Mouse (Mus musculus) small intestine, adult 2 months (tissue): ENCODE measurements around the gene Psg22. TPM values are rescaled to one million over a fixed set of nuclear protein-coding genes. Genes with fewer than 3 reads are reported as not detected.
"Not testable (repeated sequence)": the region's sequence is repeated elsewhere in the genome, so short reads cannot be mapped to it uniquely, and the experiment has no call there.

Experiments
- H3K27ac ChIP-seq: fragments of 200-500 bp; 2 replicates; pipeline ENCODE4 v1.5.1; 2012; ENCODE audit warnings: low read depth, low read length, control low read depth, inconsistent platforms; ENCODE audit not compliant: insufficient read depth
- H3K27me3 ChIP-seq: fragments of 200-500 bp; 2 replicates; pipeline ENCODE4 v1.6.1; 2012; ENCODE audit warnings: mild to moderate bottlenecking, moderate library complexity, low read length, inconsistent platforms; ENCODE audit not compliant: control insufficient read depth, insufficient read depth
- H3K36me3 ChIP-seq: fragments of 200-500 bp; 2 replicates; pipeline ENCODE4 v1.6.1; 2012; ENCODE audit warnings: mild to moderate bottlenecking, low read length, control low read depth, inconsistent platforms; ENCODE audit not compliant: control insufficient read depth, insufficient read depth
- H3K4me1 ChIP-seq: fragments of 200-500 bp; 2 replicates; pipeline ENCODE4 v1.6.1; 2012; ENCODE audit warnings: low read length, inconsistent platforms, mixed read lengths; ENCODE audit not compliant: control insufficient read depth, insufficient read depth, insufficient read length
- H3K4me3 ChIP-seq: fragments of 200-500 bp; 2 replicates; pipeline ENCODE4 v1.5.1; 2012; ENCODE audit warnings: low read depth, mild to moderate bottlenecking, control low read depth, inconsistent platforms, low read length, moderate library complexity
- CTCF ChIP-seq: fragments of 200-500 bp; IDR thresholded peaks from 2 replicates; pipeline ENCODE4 v1.5.1; 2012; ENCODE audit warnings: low read depth, mild to moderate bottlenecking, control low read depth, inconsistent platforms, low read length, moderate library complexity, mixed read lengths; ENCODE audit not compliant: insufficient replicate concordance, insufficient read length; ENCODE audit errors: extremely low read depth
- POLR2A ChIP-seq: fragments of 200-500 bp; IDR thresholded peaks from 2 replicates; pipeline ENCODE4 v1.6.1; 2012; ENCODE audit warnings: low read depth, mild to moderate bottlenecking, control low read depth, inconsistent platforms, low read length, moderate library complexity
- WGBS: fragments of 180-500 bp; shearing (Covaris S2); methylation state at CpG from one replicate; pipeline ENCODE4 v1.1.7; 2018; 5-methylcytosine and 5-hydroxymethylcytosine counted together
- polyA plus RNA-seq: library from polyadenylated mRNA; depleted of rRNA; stranded (reverse); fragments of >200 nt; gene quantifications from 2 replicates; pipeline ENCODE4 v1.2.3, GENCODE M21; 2012

The Psg22 gene
- polyA plus RNA-seq, 1 experiment = 0.05 TPM

DNA sequence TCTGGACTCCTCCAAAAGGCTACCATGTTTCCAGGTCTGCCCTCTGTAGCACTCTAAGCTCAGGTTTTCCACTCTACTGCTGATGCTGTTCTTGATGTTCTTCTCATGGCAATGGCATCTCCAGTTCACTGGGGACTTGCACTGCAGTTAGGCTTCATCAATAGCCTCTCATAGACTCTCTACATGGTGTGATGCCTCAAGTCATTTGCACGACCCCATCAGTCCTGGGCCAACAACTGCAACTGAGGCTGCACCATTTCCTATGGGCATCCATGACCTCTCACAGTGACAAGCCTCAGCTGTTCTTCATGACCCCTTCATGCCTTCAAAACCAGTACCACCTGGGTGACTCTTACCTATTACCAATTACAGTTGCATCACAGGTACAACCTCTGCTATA is 10.5 kb downstream of the Psg22 start:
- TF ChIP-seq POLR2A = no peak
- TF ChIP-seq CTCF = no peak
- no peak overlapping the region for H3K4me3 ChIP-seq
- H3K4me1 ChIP-seq = peaks cover 2% of the 10 kb centered on the region; the same call in 1 of the 2 replicates
- H3K27ac ChIP-seq = no peak overlapping the region
- 76% methylated on average over 1 of the region's 1 CpGs for WGBS
- H3K27me3 ChIP-seq = no peaks in the 10 kb centered on the region
- H3K36me3 ChIP-seq = no peaks in the 10 kb centered on the region

GRCm38 (mm10) chr7:18733111-18733510 is 15.2 kb downstream of the Psg22 start:
- Histone ChIP-seq H3K27ac (no peak overlapping the region; the same call in 1 of the 2 replicates), H3K36me3 (no peaks in the 10 kb centered on the region), H3K4me1 (peaks cover 3% of the 10 kb centered on the region; the same call in 1 of the 2 replicates), H3K27me3 (no peaks in the 10 kb centered on the region), H3K4me3 (no peak overlapping the region)
- TF ChIP-seq CTCF (no peak), POLR2A (no peak)

DNA sequence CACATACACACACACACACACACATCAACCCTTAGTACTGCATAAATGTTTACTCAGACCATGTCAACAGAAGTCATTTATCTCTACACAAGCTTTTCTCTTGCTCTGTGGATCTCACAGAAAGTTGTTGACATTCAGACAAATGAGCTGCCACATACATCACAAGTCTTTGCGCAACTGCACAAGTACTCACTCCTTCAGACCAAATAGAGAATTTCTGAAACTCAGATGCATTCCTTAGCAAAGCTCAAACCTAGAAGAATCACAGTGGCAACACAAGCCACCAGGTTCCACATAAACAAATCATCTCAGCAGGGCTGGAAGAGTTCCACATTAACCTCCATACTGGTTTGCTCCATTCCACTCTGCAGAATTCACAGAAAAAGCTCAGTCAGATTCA is 16.6 kb downstream of the Psg22 start:
- Histone ChIP-seq H3K27me3 (no peaks in the 10 kb centered on the region), H3K4me3 (no peak overlapping the region), H3K4me1 (peaks cover 3% of the 10 kb centered on the region; the same call in 1 of the 2 replicates), H3K27ac (no peak overlapping the region), H3K36me3 (no peaks in the 10 kb centered on the region)
- WGBS = 92% methylated on average over 1 of the region's 1 CpGs
- TF ChIP-seq POLR2A (no peak), CTCF (no peak)

- peak overlapping the region; percentile 54 for H3K4me3 ChIP-seq
- H3K27me3 ChIP-seq = no peaks in the 10 kb centered on the region
- TF ChIP-seq POLR2A = no peak
- WGBS = 10% methylated on average over 20 of the region's 20 CpGs
- 0 out of 2 replicates have a peak overlapping the region, but pooled peaks have one; percentile 26 for H3K27ac ChIP-seq
- H3K36me3 ChIP-seq = no peaks in the 10 kb centered on the region
- H3K4me1 ChIP-seq = peaks cover 2% of the 10 kb centered on the region
Measured at GRCm38 (mm10) chr7:18746189-18746860, 28.4 kb downstream of the Psg22 start.

DNA sequence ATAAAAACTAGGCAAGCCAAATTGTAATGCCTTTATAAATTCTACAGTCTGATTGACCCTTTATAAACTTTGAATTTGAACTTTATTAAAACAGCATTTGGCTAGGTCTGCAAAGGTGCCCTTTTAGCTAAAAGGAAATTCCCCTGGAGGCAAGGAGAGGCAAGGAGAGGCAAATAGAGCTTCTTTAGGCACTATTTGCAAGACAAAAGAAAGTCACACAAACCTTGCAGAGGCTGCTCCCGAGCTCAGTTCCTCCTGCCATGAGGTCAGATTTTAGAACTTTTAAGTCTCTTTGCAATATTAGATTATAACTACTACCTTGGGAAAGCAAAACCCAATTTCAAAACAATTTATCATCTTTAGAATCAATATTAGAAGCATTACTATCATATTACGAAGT is 29.5 kb downstream of the Psg22 start:
- not testable (repeated sequence) for H3K36me3 ChIP-seq, H3K27me3 ChIP-seq, H3K4me1 ChIP-seq, H3K27ac ChIP-seq, H3K4me3 ChIP-seq
- WGBS = 84% methylated on average over 2 of the region's 2 CpGs

DNA sequence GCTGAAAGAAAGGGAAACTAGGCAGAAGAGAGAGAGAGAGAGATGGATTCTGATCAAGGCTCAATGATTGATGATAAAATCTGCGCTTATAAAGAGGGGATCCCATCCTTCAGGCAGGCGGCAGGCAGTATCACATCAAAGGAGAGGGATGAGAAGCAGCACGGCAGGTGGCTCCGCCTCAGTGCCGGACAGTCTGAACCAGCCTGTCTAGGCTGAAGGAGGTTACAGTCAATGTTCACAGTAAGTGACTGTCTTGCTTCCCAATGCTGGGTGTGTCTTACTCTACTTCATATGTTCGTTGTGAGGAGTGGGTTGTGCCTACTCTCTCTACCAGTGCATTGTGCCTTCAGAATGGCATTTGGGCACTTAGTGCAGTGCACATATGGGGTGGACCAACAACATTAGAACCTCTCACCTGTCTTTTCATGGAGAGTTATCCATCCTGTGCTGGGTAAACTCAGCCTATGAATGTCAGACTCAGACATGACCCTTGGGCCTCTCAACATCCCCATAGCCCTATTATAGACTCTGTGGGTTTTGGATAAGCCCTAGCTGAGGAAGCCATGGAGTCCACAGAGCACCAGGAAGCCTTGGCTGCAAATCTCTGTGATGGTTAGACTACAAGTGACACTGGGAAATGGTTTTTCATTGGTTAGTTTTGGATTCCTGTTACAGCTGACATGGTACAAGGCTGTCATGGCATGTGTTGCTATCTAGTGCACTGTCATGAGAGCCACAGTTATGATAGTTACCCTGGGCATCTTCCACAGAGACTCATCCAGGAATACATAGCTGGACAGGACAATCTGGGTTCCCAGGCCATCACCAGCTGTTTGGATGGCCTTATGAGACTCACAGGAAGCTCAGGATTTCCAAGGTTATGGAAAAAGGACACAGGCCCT is 31.4 kb downstream of the Psg22 start:
- H3K4me1 ChIP-seq = peaks cover 2% of the 10 kb centered on the region
- WGBS = 48% methylated on average over 6 of the region's 6 CpGs

DNA sequence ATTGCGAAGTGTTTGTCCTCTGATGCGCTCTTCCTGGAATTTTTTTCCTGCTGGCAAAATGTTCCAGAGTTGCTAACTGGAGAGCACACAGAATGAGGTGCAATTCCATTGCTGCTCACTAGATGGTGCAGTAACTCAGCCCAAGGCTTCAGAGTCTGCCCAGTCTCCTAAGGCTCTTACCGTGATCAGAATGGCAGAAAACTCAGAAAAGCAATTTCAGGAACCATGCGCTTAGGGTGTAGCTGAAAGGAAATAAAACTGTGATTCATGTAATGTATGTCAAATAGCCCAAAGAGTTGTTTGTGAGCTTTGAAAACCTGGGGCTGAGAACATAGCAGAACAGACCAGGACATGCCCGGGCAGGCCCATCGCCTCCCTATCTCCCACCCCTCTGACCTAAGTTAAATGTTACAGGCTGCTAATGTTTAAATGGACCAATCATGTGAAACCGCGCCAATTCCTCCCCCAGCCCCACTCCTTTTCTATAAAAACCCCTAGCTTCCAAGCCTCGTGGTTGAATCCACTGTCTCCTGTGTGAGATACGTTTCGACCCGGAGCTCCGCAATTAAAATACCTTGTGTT is 32.1 kb downstream of the Psg22 start:
- not testable (repeated sequence) for H3K36me3 ChIP-seq, H3K4me3 ChIP-seq, H3K27ac ChIP-seq, H3K4me1 ChIP-seq, H3K27me3 ChIP-seq
- peak; percentile 60; the same call in 1 of the 2 replicates for TF ChIP-seq CTCF
- 59% methylated on average over 11 of the region's 13 CpGs for WGBS

More for the DNA sequence above, 31.4 kb downstream of the Psg22 start:
- no peak overlapping the region for H3K27ac ChIP-seq
- H3K4me3 ChIP-seq = no peak overlapping the region
- no peaks in the 10 kb centered on the region for H3K27me3 ChIP-seq
- H3K36me3 ChIP-seq = no peaks in the 10 kb centered on the region
- TF ChIP-seq POLR2A (no peak), CTCF (no peak)

- not testable (repeated sequence) for H3K4me3 ChIP-seq, H3K4me1 ChIP-seq, H3K27me3 ChIP-seq, H3K27ac ChIP-seq, H3K36me3 ChIP-seq
- 72% methylated on average over 7 of the region's 7 CpGs for WGBS
Measured at GRCm38 (mm10) chr7:18760152-18760551, 42.3 kb downstream of the Psg22 start.

DNA sequence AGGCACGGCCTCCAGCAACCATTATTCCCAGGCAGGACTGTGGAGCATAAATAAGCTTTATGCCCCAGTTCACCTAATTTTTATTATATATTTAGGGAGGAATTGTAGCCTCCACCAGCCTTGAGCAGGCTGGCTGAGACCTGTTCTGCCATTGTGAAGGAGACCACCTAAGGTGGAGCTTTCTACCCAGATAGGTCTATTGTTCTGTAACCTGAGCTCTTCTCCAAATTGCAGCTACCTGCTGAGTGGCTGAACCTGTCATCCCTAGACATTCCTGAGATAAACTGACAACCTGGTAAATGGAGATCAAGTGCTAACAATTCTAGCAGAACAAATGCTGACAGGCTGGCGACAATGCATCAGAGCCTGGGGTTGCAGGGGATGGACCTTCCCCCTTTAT is 45.0 kb downstream of the Psg22 start:
- H3K4me3 ChIP-seq, H3K36me3 ChIP-seq, H3K27me3 ChIP-seq, H3K4me1 ChIP-seq, H3K27ac ChIP-seq: not testable (repeated sequence)
- 82% methylated on average over 1 of the region's 2 CpGs for WGBS
